Mouse (Mus musculus) liver, embryonic 14.5 days (tissue): ENCODE data around the gene Mdm4.

ENCODE experiments used
- CTCF ChIP-seq: IDR thresholded peaks from 2 replicates; pipeline ENCODE4 v1.5.1; 2016; ENCODE audit warnings: antibody characterized with exemption, low read depth, control low read depth
- EP300 ChIP-seq: IDR thresholded peaks from 2 replicates; pipeline ENCODE4 v1.6.1; 2016; ENCODE audit warnings: antibody characterized with exemption, low read depth

DNA sequence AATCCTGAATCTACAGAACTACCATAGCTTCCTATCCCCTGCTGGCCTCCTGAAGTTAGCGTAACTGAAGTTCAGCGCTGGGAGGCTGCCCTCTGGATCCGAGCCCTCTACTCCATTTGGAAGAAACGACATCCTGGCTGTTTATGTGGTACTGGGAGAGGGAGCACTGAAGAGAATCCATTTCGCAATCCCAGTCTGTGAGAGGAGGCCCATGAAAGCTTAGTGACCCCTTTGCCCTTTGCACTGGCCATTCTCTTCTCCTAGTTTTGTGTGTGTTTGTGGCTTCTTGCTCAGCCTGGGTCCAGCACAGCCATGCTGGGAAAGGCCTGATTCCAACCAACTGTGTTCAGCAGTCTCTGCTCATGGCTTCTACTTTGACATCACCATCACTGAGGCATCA, 73.6 kb downstream of the Mdm4 start:
- TF ChIP-seq CTCF = no peak
- TF ChIP-seq EP300 = no peak
